ENCODE assay signal across 9 mouse cellular contexts in the genomic region with DNA sequence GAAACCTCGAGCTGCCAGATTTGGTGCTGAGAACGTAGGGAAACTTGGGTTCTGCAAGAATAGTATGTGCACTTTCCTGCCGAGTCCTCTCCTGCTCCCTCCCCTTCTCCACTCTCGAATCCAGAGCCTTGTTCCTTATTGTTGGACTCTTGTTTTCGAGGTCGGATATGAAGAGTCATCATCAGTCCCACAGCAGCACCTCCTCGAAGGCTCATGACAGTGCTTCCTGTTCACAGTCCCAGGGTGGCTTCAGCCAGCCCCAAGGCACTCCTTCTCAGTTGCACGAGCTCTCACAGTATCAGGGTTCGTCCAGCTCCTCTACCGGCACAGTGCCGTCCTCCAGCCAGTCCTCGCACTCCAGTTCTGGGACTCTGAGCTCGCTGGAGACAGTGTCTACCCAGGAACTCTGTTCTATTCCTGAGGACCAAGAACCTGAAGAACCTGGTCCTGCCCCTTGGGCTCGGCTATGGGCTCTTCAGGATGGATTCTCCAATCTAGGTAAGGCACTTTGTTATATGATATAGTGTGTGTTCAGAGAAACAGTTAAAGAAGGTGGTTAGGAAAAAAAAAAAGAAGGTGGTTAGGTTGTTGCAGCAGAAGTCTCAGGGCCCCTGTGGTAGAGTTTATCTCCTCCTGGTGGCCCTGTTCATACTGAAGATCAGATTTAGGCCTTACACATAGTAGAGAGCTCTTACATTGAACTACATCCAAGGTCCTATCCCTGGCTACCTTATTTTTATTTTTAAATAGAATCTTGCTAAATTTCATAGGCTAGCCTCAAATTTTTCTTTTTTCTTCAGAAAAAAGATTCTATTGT. TPM values are rescaled to one million over a fixed set of nuclear protein-coding genes. Genes with fewer than 3 reads are reported as not detected.
A peak's percentile ranks its signal among the peaks of the same experiment; 100 is the strongest.
DNase-seq lines count a peak whose midpoint lies in the region; ATAC-seq and TF ChIP-seq lines count a peak whose summit lies in the region.
"Had no signal": no experiment of that assay in that cellular context is flagged by ENCODE, and none has a peak within 500 bp of the region (broad histone marks: within the 10 kb centered on the region; RNA-seq: fewer than 3 reads in every experiment).

No protein-coding gene starts in this region.

- no peak for TF ChIP-seq CTCF in gastrocnemius, adult 2 months (IDR thresholded peaks at IDR 0.05)
- TF ChIP-seq CTCF in stomach, postnatal 0 days (IDR thresholded peaks at IDR 0.05; ENCODE audit: low read depth) = no peak

- intact Hi-C loops in gastrocnemius, adult 2 months (cut with DNase I) = loop anchor here (5.0 kb wide), 1 partner anchor 416 kb away; no protein-coding TSS in a partner anchor
- intact Hi-C loops in gastrocnemius, postnatal 36 days (cut with DNase I) = loop anchor here (5.0 kb wide), 1 partner anchor 76 kb away; no protein-coding TSS in a partner anchor

- TF ChIP-seq EP300 in stomach, postnatal 0 days (optimal IDR thresholded peaks at IDR 0.05) = no peak

- 84% methylated on average over 14 of the region's 14 CpGs for whole genome bisulfite sequencing in stomach, embryonic 15.5 days
- 95% methylated on average over 14 of the region's 14 CpGs for WGBS in stomach, postnatal 0 days
- WGBS in limb, embryonic 12.5 days = 91% methylated on average over 14 of the region's 14 CpGs

- no peak overlapping the region for H3K27ac ChIP-seq in gastrocnemius, adult 2 months
- no peak overlapping the region for H3K27ac ChIP-seq in stomach, embryonic 15.5 days
- H3K27ac ChIP-seq in stomach, postnatal 0 days (replicated peaks) = no peak overlapping the region
- H3K27ac ChIP-seq in limb, embryonic 12.5 days = no peak overlapping the region

- H3K4me2 ChIP-seq in stomach, embryonic 15.5 days = 0 out of 2 replicates have a peak overlapping the region, but pooled peaks have one; percentile 73
- no peak overlapping the region for H3K4me2 ChIP-seq in stomach, postnatal 0 days (replicated peaks; ENCODE audit: low read depth)
- peak overlapping the region; percentile 72; the same call in 1 of the 2 replicates for H3K4me2 ChIP-seq in limb, embryonic 12.5 days

- no peak for ATAC-seq in stomach, embryonic 15.5 days (ENCODE audit: insufficient read depth, low FRiP score, low read depth)
- no peak for ATAC-seq in stomach, postnatal 0 days (ENCODE audit: low FRiP score, low TSS enrichment)
- ATAC-seq in limb, embryonic 12.5 days (ENCODE audit: insufficient number of reproducible peaks, insufficient read depth, low FRiP score, low TSS enrichment, low read depth) = no peak

- peak; percentile 19 for DNase-seq in gastrocnemius, adult 2 months
- no peak for DNase-seq in gastrocnemius, postnatal 36 days
- no peak for DNase-seq in stomach, postnatal 0 days (ENCODE audit: low spot score)
- DNase-seq in urinary bladder, postnatal 4 days (ENCODE audit: low spot score in 2 of 2) = no peak
- no peak for DNase-seq in T-cell, adult 2 months (ENCODE audit: low spot score)
- DNase-seq in urinary bladder, adult 18-20 months (ENCODE audit: low spot score in 2 of 2) = no peak
- DNase-seq: right cerebral cortex, adult 18-20 months had no signal

- no peak overlapping the region for H3K9ac ChIP-seq in stomach, embryonic 15.5 days
- H3K9ac ChIP-seq in stomach, postnatal 0 days (ENCODE audit: low read length) = no peak overlapping the region
- no peak overlapping the region for H3K9ac ChIP-seq in limb, embryonic 12.5 days (replicated peaks)

- no peaks in the 10 kb centered on the region for H3K27me3 ChIP-seq in stomach, embryonic 15.5 days (replicated peaks)
- no peaks in the 10 kb centered on the region for H3K27me3 ChIP-seq in stomach, postnatal 0 days (ENCODE audit: control insufficient read depth, insufficient read depth, low read length)
- no peaks in the 10 kb centered on the region for H3K27me3 ChIP-seq in limb, embryonic 12.5 days

- no peak overlapping the region for H3K4me3 ChIP-seq in gastrocnemius, adult 2 months
- H3K4me3 ChIP-seq in stomach, embryonic 15.5 days (replicated peaks) = peak overlapping the region; percentile 89; the same call in 1 of the 2 replicates
- no peak overlapping the region for H3K4me3 ChIP-seq in stomach, postnatal 0 days (ENCODE audit: low read depth, low read length)
- H3K4me3 ChIP-seq in limb, embryonic 12.5 days (replicated peaks) = peak overlapping the region; percentile 72; the same call in 1 of the 2 replicates

- peaks cover 19% of the 10 kb centered on the region for H3K36me3 ChIP-seq in stomach, embryonic 15.5 days
- H3K36me3 ChIP-seq in stomach, postnatal 0 days (ENCODE audit: control insufficient read depth, insufficient read depth, low read length) = no peaks in the 10 kb centered on the region
- H3K36me3 ChIP-seq in limb, embryonic 12.5 days = peaks cover 44% of the 10 kb centered on the region

- peaks cover 13% of the 10 kb centered on the region for H3K4me1 ChIP-seq in stomach, embryonic 15.5 days
- H3K4me1 ChIP-seq in stomach, postnatal 0 days (replicated peaks; ENCODE audit: control insufficient read depth, insufficient read depth) = peaks cover 3% of the 10 kb centered on the region; the same call in 1 of the 2 replicates
- H3K4me1 ChIP-seq in limb, embryonic 12.5 days (replicated peaks) = peaks cover 14% of the 10 kb centered on the region

- no peaks in the 10 kb centered on the region for H3K9me3 ChIP-seq in stomach, embryonic 15.5 days
- no peaks in the 10 kb centered on the region for H3K9me3 ChIP-seq in stomach, postnatal 0 days (ENCODE audit: control insufficient read depth, low read length)
- H3K9me3 ChIP-seq in limb, embryonic 12.5 days = no peaks in the 10 kb centered on the region

RNA-seq across cellular contexts. Expression of a gene that starts 1.5 kb away (rescaled TPM):
- 1 to 10 TPM in 1 of 2 experiments, under 1 TPM in 1; 0.92 to 1.1 TPM for total RNA-seq in gastrocnemius, adult 2 months (2021)
- 1 to 10 TPM; 1.1 to 1.3 TPM for total RNA-seq in gastrocnemius, postnatal 36 days (2021)
- polyA plus RNA-seq in stomach, embryonic 15.5 days (2015; fragmentation: Nextera tagmentation; extraction: Ambion mirVana) = 31.7 and 33.8 TPM in 2 replicates
- 10.6 and 10.9 TPM in 2 replicates for polyA plus RNA-seq in stomach, postnatal 0 days (2015; fragmentation: Nextera tagmentation; extraction: Ambion mirVana)
- polyA plus RNA-seq in limb, embryonic 12.5 days (2016; fragmentation: Nextera tagmentation; extraction: Ambion mirVana) = 30.9 and 32.6 TPM in 2 replicates

RNA-seq across cellular contexts. Expression of a gene that starts 1.7 kb away (rescaled TPM):
- 10 to 100 TPM; 14.1 to 19.4 TPM for total RNA-seq in gastrocnemius, adult 2 months (2021)
- total RNA-seq in gastrocnemius, postnatal 36 days (2021) = 10 to 100 TPM; 12.3 to 14.1 TPM
- 28.2 and 30.0 TPM in 2 replicates for polyA plus RNA-seq in stomach, embryonic 15.5 days (2015; fragmentation: Nextera tagmentation; extraction: Ambion mirVana)
- 21.6 and 23.2 TPM in 2 replicates for polyA plus RNA-seq in stomach, postnatal 0 days (2015; fragmentation: Nextera tagmentation; extraction: Ambion mirVana)
- polyA plus RNA-seq in limb, embryonic 12.5 days (2016; fragmentation: Nextera tagmentation; extraction: Ambion mirVana) = 30.9 and 33.9 TPM in 2 replicates

RNA-seq across cellular contexts. Expression of a gene that starts 31.4 kb away (rescaled TPM):
- total RNA-seq in gastrocnemius, adult 2 months (2021) = 10 to 100 TPM; 49.1 to 70.6 TPM
- 10 to 100 TPM; 46.3 to 49.4 TPM for total RNA-seq in gastrocnemius, postnatal 36 days (2021)
- polyA plus RNA-seq in stomach, embryonic 15.5 days (2015; fragmentation: Nextera tagmentation; extraction: Ambion mirVana) = 14.0 and 15.8 TPM in 2 replicates
- 6.5 and 7.1 TPM in 2 replicates for polyA plus RNA-seq in stomach, postnatal 0 days (2015; fragmentation: Nextera tagmentation; extraction: Ambion mirVana)
- polyA plus RNA-seq in limb, embryonic 12.5 days (2016; fragmentation: Nextera tagmentation; extraction: Ambion mirVana) = 28.2 and 29.6 TPM in 2 replicates

RNA-seq across cellular contexts. Expression of a gene that starts 38.3 kb away (rescaled TPM):
- 10 to 100 TPM; 11.9 to 16.6 TPM for total RNA-seq in gastrocnemius, adult 2 months (2021)
- 10 to 100 TPM; 12.6 to 13.9 TPM for total RNA-seq in gastrocnemius, postnatal 36 days (2021)
- 10.2 and 10.9 TPM in 2 replicates for polyA plus RNA-seq in stomach, embryonic 15.5 days (2015; fragmentation: Nextera tagmentation; extraction: Ambion mirVana)
- 3.5 and 3.6 TPM in 2 replicates for polyA plus RNA-seq in stomach, postnatal 0 days (2015; fragmentation: Nextera tagmentation; extraction: Ambion mirVana)
- 20.0 and 23.0 TPM in 2 replicates for polyA plus RNA-seq in limb, embryonic 12.5 days (2016; fragmentation: Nextera tagmentation; extraction: Ambion mirVana)

Comparison
In these comparisons a context has a peak if more than half of its experiments do, and no peak if none do; other contexts are left out.
1. H3K4me3 ChIP-seq: peak in stomach, embryonic 15.5 days (single experiment) and limb, embryonic 12.5 days (single experiment); none in gastrocnemius, adult 2 months (single experiment) and stomach, postnatal 0 days (single experiment).